Comparison of ENCODE assay signal across 26 mouse cellular contexts in the genomic region with DNA sequence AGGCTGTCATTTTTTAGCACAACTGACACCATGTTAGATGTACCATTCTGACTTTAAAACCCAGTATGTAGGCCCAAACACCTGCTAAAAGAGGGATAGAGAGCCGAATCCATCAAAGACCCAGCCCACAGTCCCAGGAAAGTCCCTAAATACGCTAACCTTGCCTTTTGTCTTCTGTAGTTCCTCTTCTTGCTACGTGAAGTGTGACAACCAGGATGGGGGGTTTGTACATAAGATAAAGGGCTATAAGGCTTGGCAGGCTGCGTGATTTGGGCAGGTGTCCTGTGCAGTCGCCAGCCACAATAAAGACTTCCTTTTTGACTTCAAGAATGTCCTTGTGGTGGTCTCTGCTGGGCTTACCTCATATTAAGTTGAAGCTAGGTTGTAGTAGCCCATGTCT. TPM values are rescaled to one million over a fixed set of nuclear protein-coding genes. Genes with fewer than 3 reads are reported as not detected.
A peak's percentile ranks its signal among the peaks of the same experiment; 100 is the strongest.
DNase-seq lines count a peak whose midpoint lies in the region; ATAC-seq and TF ChIP-seq lines count a peak whose summit lies in the region.
"Had no signal": no experiment of that assay in that cellular context is flagged by ENCODE, and none has a peak within 500 bp of the region (broad histone marks: within the 10 kb centered on the region; RNA-seq: fewer than 3 reads in every experiment).

No protein-coding gene starts in this region.

- H3K4me1 ChIP-seq in intestine, embryonic 16.5 days (ENCODE audit: control insufficient read depth, insufficient read depth, low read length) = no peaks in the 10 kb centered on the region
- no peaks in the 10 kb centered on the region for H3K4me1 ChIP-seq in intestine, postnatal 0 days (replicated peaks; ENCODE audit: control insufficient read depth, insufficient read depth, low read length)
- H3K4me1 ChIP-seq in liver, embryonic 12.5 days = peaks cover 23% of the 10 kb centered on the region
- H3K4me1 ChIP-seq: forebrain, embryonic 10.5 days; forebrain, embryonic 13.5 days; heart, embryonic 12.5 days; heart, embryonic 15.5 days; hindbrain, embryonic 10.5 days; hindbrain, embryonic 13.5 days had no signal

- DNase-seq in spleen, postnatal 36 days (ENCODE audit: low spot score in 2 of 2) = peak; percentile 24 to 45
- no peak for DNase-seq in spleen, adult 12 weeks (ENCODE audit: low spot score)
- peak; percentile 46 for DNase-seq in MEL-GATA-1-ER (ENCODE audit: extremely low read depth, low read depth)
- DNase-seq in cerebellum, postnatal 36 days = no peak
- no peak for DNase-seq in gastrocnemius, adult 18-20 months (ENCODE audit: low spot score)
- DNase-seq: adrenal gland, adult 2 months; adrenal gland, postnatal 14 days; cerebellum, adult 11-12 months; cerebellum, adult 8-10 months; cerebellum, postnatal 10 days; gastrocnemius, postnatal 25 days; heart, adult 18-20 months; heart, postnatal 10 days; heart, postnatal 36 days had no signal

- no peak overlapping the region for H3K4me2 ChIP-seq in intestine, embryonic 16.5 days (ENCODE audit: low read depth, low read length)
- H3K4me2 ChIP-seq in intestine, postnatal 0 days (replicated peaks; ENCODE audit: low read depth) = no peak overlapping the region
- H3K4me2 ChIP-seq in liver, embryonic 12.5 days = no peak overlapping the region
- H3K4me2 ChIP-seq: forebrain, embryonic 13.5 days; heart, embryonic 12.5 days; heart, embryonic 15.5 days; hindbrain, embryonic 13.5 days had no signal

- H3K27me3 ChIP-seq in intestine, embryonic 16.5 days (replicated peaks; ENCODE audit: control insufficient read depth, insufficient read depth, low read length) = no peaks in the 10 kb centered on the region
- H3K27me3 ChIP-seq in intestine, postnatal 0 days (replicated peaks; ENCODE audit: control insufficient read depth, insufficient read depth, low read length) = no peaks in the 10 kb centered on the region
- no peaks in the 10 kb centered on the region for H3K27me3 ChIP-seq in liver, embryonic 12.5 days (replicated peaks)
- H3K27me3 ChIP-seq: forebrain, embryonic 13.5 days; heart, embryonic 12.5 days; heart, embryonic 15.5 days; hindbrain, embryonic 13.5 days had no signal

- no peak for ATAC-seq in intestine, embryonic 16.5 days
- ATAC-seq in intestine, postnatal 0 days = no peak
- no peak for ATAC-seq in liver, embryonic 12.5 days
- ATAC-seq: CD4-positive, CD25-positive, alpha-beta regulatory T cell, adult 4 months; forebrain, embryonic 13.5 days; forebrain, embryonic 16.5 days; hindbrain, embryonic 16.5 days had no signal

- 72% methylated on average over 5 of the region's 5 CpGs for WGBS in intestine, embryonic 16.5 days
- 65% methylated on average over 5 of the region's 5 CpGs for WGBS in intestine, postnatal 0 days
- WGBS in liver, embryonic 12.5 days (ENCODE audit: insufficient replicate concordance) = 42% methylated on average over 5 of the region's 5 CpGs

- no peak overlapping the region for H3K9ac ChIP-seq in intestine, embryonic 16.5 days (ENCODE audit: low read depth, low read length)
- H3K9ac ChIP-seq in intestine, postnatal 0 days (ENCODE audit: low read depth, low read length) = no peak overlapping the region
- H3K9ac ChIP-seq in liver, embryonic 12.5 days = no peak overlapping the region
- H3K9ac ChIP-seq: forebrain, embryonic 13.5 days; heart, embryonic 12.5 days; heart, embryonic 15.5 days; hindbrain, embryonic 13.5 days had no signal

- no peaks in the 10 kb centered on the region for H3K9me3 ChIP-seq in intestine, embryonic 16.5 days (ENCODE audit: control insufficient read depth, low read length)
- no peaks in the 10 kb centered on the region for H3K9me3 ChIP-seq in intestine, postnatal 0 days (ENCODE audit: control insufficient read depth)
- H3K9me3 ChIP-seq in liver, embryonic 12.5 days (replicated peaks) = no peaks in the 10 kb centered on the region
- H3K9me3 ChIP-seq: forebrain, embryonic 10.5 days; forebrain, embryonic 13.5 days; heart, embryonic 12.5 days; heart, embryonic 15.5 days; hindbrain, embryonic 10.5 days; hindbrain, embryonic 13.5 days had no signal

- no peak for TF ChIP-seq CTCF in intestine, postnatal 0 days (IDR thresholded peaks at IDR 0.05; ENCODE audit: low read depth)

- 0 out of 2 replicates have a peak overlapping the region, but pooled peaks have one; percentile 12 for H3K27ac ChIP-seq in intestine, embryonic 16.5 days (ENCODE audit: low read length)
- H3K27ac ChIP-seq in intestine, postnatal 0 days (ENCODE audit: low read depth, low read length) = no peak overlapping the region
- H3K27ac ChIP-seq in liver, embryonic 12.5 days = no peak overlapping the region
- H3K27ac ChIP-seq: forebrain, embryonic 10.5 days; forebrain, embryonic 13.5 days; heart, embryonic 15.5 days; hindbrain, embryonic 10.5 days; hindbrain, embryonic 13.5 days had no signal

- no peak overlapping the region for H3K4me3 ChIP-seq in intestine, embryonic 16.5 days (ENCODE audit: low read length)
- H3K4me3 ChIP-seq in intestine, postnatal 0 days (ENCODE audit: low read depth, low read length) = no peak overlapping the region
- H3K4me3 ChIP-seq in liver, embryonic 12.5 days = no peak overlapping the region
- H3K4me3 ChIP-seq: forebrain, embryonic 10.5 days; forebrain, embryonic 13.5 days; heart, embryonic 12.5 days; heart, embryonic 15.5 days; hindbrain, embryonic 10.5 days; hindbrain, embryonic 13.5 days had no signal

- H3K36me3 ChIP-seq in intestine, embryonic 16.5 days (ENCODE audit: control insufficient read depth, insufficient read depth, low read length) = no peaks in the 10 kb centered on the region
- H3K36me3 ChIP-seq in intestine, postnatal 0 days (ENCODE audit: control insufficient read depth, insufficient read depth) = no peaks in the 10 kb centered on the region
- H3K36me3 ChIP-seq in liver, embryonic 12.5 days = no peaks in the 10 kb centered on the region
- H3K36me3 ChIP-seq: forebrain, embryonic 10.5 days; heart, embryonic 12.5 days; heart, embryonic 15.5 days; hindbrain, embryonic 10.5 days; hindbrain, embryonic 13.5 days had no signal

RNA-seq across cellular contexts. Expression of gene Arl8b, which starts 4.5 kb away (rescaled TPM):
- polyA plus RNA-seq in intestine, embryonic 16.5 days (2015; fragmentation: Nextera tagmentation; extraction: Ambion mirVana) = 105 and 110 TPM in 2 replicates
- 59.5 and 59.6 TPM in 2 replicates for polyA plus RNA-seq in intestine, postnatal 0 days (2015; fragmentation: Nextera tagmentation; extraction: Ambion mirVana)
- 48.1 and 49.1 TPM in 2 replicates for polyA plus RNA-seq in liver, embryonic 12.5 days (2016; fragmentation: Nextera tagmentation; extraction: Ambion mirVana)
- 100 to 1,000 TPM; 114 to 126 TPM for total RNA-seq in gastrocnemius, adult 18-20 months (2021)

RNA-seq across cellular contexts. Expression of gene Edem1, which starts 50.0 kb away (rescaled TPM):
- 28.9 and 42.9 TPM in 2 replicates for polyA plus RNA-seq in intestine, embryonic 16.5 days (2015; fragmentation: Nextera tagmentation; extraction: Ambion mirVana)
- polyA plus RNA-seq in intestine, postnatal 0 days (2015; fragmentation: Nextera tagmentation; extraction: Ambion mirVana) = 40.4 and 41.3 TPM in 2 replicates
- polyA plus RNA-seq in liver, embryonic 12.5 days (2016; fragmentation: Nextera tagmentation; extraction: Ambion mirVana) = 30.8 TPM in 2 replicates
- total RNA-seq in gastrocnemius, adult 18-20 months (2021) = 1 to 10 TPM; 2.7 to 5.1 TPM

Comparison
In these comparisons a context has a peak if more than half of its experiments do, and no peak if none do; other contexts are left out.
1. DNase-seq: peak in spleen, postnatal 36 days (2 of 2) and MEL-GATA-1-ER (single experiment); none in spleen, adult 12 weeks (single experiment), cerebellum, postnatal 36 days (0 of 2) and gastrocnemius, adult 18-20 months (single experiment).